Mouse (Mus musculus): ENCODE data around the gene Stard13. TPM values are rescaled to one million over a fixed set of nuclear protein-coding genes. Genes with fewer than 3 reads are reported as not detected.

Gene Stard13
- polyA plus RNA-seq, 1 experiment = 4.9 TPM

GRCm38 (mm10) chr5:151135078-151135826, 98.4 kb downstream of the Stard13 start:
- Histone ChIP-seq H3K27ac (ENCODE audit: insufficient read depth, low read depth, low read length) (peak overlapping the region; percentile 44; the same call in 1 of the 2 replicates), H3K27me3 (ENCODE audit: control insufficient read depth, insufficient read depth, low read length) (no peaks in the 10 kb centered on the region), H3K4me3 (ENCODE audit: low read depth, low read length) (no peak overlapping the region), H3K36me3 (ENCODE audit: control insufficient read depth, insufficient read depth, low read length) (no peaks in the 10 kb centered on the region), H3K4me1 (ENCODE audit: control insufficient read depth, insufficient read depth, insufficient read length, low read length) (peaks cover 2% of the 10 kb centered on the region; the same call in 1 of the 2 replicates)
- 28% methylated on average over 8 of the region's 8 CpGs for WGBS
- TF ChIP-seq POLR2A (IDR thresholded peaks at IDR 0.05; ENCODE audit: low read depth, low read length) = no peak

DNA sequence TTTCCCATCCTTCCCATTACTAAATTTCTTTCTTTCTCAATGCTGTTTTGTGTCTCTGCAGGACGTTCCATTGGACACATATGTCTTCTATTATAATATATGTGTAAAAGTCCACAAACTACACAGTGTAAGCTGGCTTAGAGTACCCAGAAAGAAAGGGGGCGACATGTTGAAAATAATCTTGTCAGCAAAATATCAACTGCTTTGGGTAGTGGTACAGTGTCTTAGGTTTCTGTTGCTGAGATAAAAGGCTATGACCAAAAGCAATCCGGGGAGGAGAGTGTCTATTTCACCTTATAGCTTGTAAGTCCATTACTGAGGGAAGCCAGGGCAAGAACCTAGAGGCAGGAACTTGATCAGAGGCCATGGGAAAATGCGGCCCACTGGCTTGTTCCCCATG, 99.4 kb downstream of the Stard13 start:
- H3K27ac ChIP-seq (ENCODE audit: insufficient read depth, low read depth, low read length) = no peak overlapping the region
- H3K4me1 ChIP-seq (ENCODE audit: control insufficient read depth, insufficient read depth, insufficient read length, low read length) = peaks cover 2% of the 10 kb centered on the region; the same call in 1 of the 2 replicates
- H3K27me3 ChIP-seq (ENCODE audit: control insufficient read depth, insufficient read depth, low read length) = no peaks in the 10 kb centered on the region
- TF ChIP-seq POLR2A (IDR thresholded peaks at IDR 0.05; ENCODE audit: low read depth, low read length) = no peak
- no peak for TF ChIP-seq CTCF (IDR thresholded peaks at IDR 0.05; ENCODE audit: extremely low read depth, insufficient read length, insufficient replicate concordance, low read depth, low read length)
- no peaks in the 10 kb centered on the region for H3K36me3 ChIP-seq (ENCODE audit: control insufficient read depth, insufficient read depth, low read length)
- 92% methylated on average over 4 of the region's 4 CpGs for WGBS
- no peak overlapping the region for H3K4me3 ChIP-seq (ENCODE audit: low read depth, low read length)

DNA sequence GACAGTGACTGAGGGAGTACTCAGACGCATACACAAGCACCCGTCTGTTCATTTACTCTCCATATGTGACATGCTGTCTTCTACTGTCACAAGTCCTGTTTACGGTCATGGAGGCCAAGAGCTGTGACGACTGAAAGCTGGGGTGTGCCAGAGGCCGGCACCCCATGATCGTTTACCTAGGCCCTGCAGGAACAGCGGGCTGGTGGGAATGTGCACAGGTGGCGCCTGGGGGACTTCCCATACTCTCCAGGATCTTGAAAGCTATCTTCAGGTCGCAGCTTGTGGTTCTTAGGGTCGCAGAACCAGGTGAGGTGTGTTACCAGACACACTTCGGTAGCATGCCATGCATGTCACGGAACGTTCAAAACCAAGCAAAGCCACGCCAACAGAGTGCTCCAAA, 99.9 kb downstream of the Stard13 start:
- 86% methylated on average over 14 of the region's 14 CpGs for WGBS
- no peak overlapping the region for H3K27ac ChIP-seq (ENCODE audit: insufficient read depth, low read depth, low read length)
- peaks cover 2% of the 10 kb centered on the region; the same call in 1 of the 2 replicates for H3K4me1 ChIP-seq (ENCODE audit: control insufficient read depth, insufficient read depth, insufficient read length, low read length)
- H3K4me3 ChIP-seq (ENCODE audit: low read depth, low read length) = no peak overlapping the region
- H3K27me3 ChIP-seq (ENCODE audit: control insufficient read depth, insufficient read depth, low read length) = no peaks in the 10 kb centered on the region
- TF ChIP-seq CTCF (IDR thresholded peaks at IDR 0.05; ENCODE audit: extremely low read depth, insufficient read length, insufficient replicate concordance, low read depth, low read length) (no peak), POLR2A (IDR thresholded peaks at IDR 0.05; ENCODE audit: low read depth, low read length) (no peak)
- no peaks in the 10 kb centered on the region for H3K36me3 ChIP-seq (ENCODE audit: control insufficient read depth, insufficient read depth, low read length)

- 64% methylated on average over 2 of the region's 2 CpGs for WGBS
- Histone ChIP-seq H3K4me1 (ENCODE audit: control insufficient read depth, insufficient read depth, insufficient read length, low read length) (no peaks in the 10 kb centered on the region), H3K27ac (ENCODE audit: insufficient read depth, low read depth, low read length) (peak overlapping the region; percentile 65), H3K27me3 (ENCODE audit: control insufficient read depth, insufficient read depth, low read length) (no peaks in the 10 kb centered on the region), H3K4me3 (ENCODE audit: low read depth, low read length) (no peak overlapping the region), H3K36me3 (ENCODE audit: control insufficient read depth, insufficient read depth, low read length) (no peaks in the 10 kb centered on the region)
- TF ChIP-seq POLR2A (IDR thresholded peaks at IDR 0.05; ENCODE audit: low read depth, low read length) (no peak), CTCF (IDR thresholded peaks at IDR 0.05; ENCODE audit: extremely low read depth, insufficient read length, insufficient replicate concordance, low read depth, low read length) (no peak)
Measured at GRCm38 (mm10) chr5:151129762-151130161, 103.9 kb downstream of the Stard13 start.

DNA sequence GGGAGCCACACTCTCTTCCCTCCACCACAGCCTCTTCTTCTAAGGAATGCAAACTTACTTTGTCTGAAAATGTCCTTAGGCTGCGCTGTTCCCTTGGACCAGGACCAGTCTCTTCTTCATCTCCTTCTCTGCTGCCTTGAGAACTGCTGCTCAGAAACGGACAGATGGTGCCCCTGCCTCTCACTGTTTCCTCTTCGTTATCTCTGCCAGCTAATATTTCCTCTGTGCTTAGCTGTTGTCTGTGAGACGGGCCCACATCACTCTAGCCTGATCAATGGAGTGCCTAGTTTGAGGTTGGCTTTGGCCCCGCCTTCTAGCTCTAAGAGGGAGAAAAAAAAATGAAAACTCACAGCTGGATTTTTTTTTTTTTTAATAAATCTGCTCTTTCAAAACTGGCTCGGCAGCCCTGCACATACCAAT, 106.3 kb downstream of the Stard13 start:
- no peaks in the 10 kb centered on the region for H3K27me3 ChIP-seq (ENCODE audit: control insufficient read depth, insufficient read depth, low read length)
- H3K27ac ChIP-seq (ENCODE audit: insufficient read depth, low read depth, low read length) = peak overlapping the region; percentile 63
- WGBS = 40% methylated on average over 6 of the region's 6 CpGs
- H3K4me3 ChIP-seq (ENCODE audit: low read depth, low read length) = peak overlapping the region; percentile 50
- TF ChIP-seq POLR2A (IDR thresholded peaks at IDR 0.05; ENCODE audit: low read depth, low read length) (no peak), CTCF (IDR thresholded peaks at IDR 0.05; ENCODE audit: extremely low read depth, insufficient read length, insufficient replicate concordance, low read depth, low read length) (no peak)
- no peaks in the 10 kb centered on the region for H3K4me1 ChIP-seq (ENCODE audit: control insufficient read depth, insufficient read depth, insufficient read length, low read length)
- no peaks in the 10 kb centered on the region for H3K36me3 ChIP-seq (ENCODE audit: control insufficient read depth, insufficient read depth, low read length)

- no peaks in the 10 kb centered on the region for H3K4me1 ChIP-seq (ENCODE audit: control insufficient read depth, insufficient read depth, insufficient read length, low read length)
- H3K4me3 ChIP-seq (ENCODE audit: low read depth, low read length) = peak overlapping the region; percentile 34; the same call in 1 of the 2 replicates
- 72% methylated on average over 10 of the region's 10 CpGs for WGBS
- H3K36me3 ChIP-seq (ENCODE audit: control insufficient read depth, insufficient read depth, low read length) = no peaks in the 10 kb centered on the region
- no peak for TF ChIP-seq POLR2A (IDR thresholded peaks at IDR 0.05; ENCODE audit: low read depth, low read length)
- no peak for TF ChIP-seq CTCF (IDR thresholded peaks at IDR 0.05; ENCODE audit: extremely low read depth, insufficient read length, insufficient replicate concordance, low read depth, low read length)
- H3K27ac ChIP-seq (ENCODE audit: insufficient read depth, low read depth, low read length) = peak overlapping the region; percentile 63; the same call in 1 of the 2 replicates
- no peaks in the 10 kb centered on the region for H3K27me3 ChIP-seq (ENCODE audit: control insufficient read depth, insufficient read depth, low read length)
Measured at GRCm38 (mm10) chr5:151126608-151127005, 107.0 kb downstream of the Stard13 start.

DNA sequence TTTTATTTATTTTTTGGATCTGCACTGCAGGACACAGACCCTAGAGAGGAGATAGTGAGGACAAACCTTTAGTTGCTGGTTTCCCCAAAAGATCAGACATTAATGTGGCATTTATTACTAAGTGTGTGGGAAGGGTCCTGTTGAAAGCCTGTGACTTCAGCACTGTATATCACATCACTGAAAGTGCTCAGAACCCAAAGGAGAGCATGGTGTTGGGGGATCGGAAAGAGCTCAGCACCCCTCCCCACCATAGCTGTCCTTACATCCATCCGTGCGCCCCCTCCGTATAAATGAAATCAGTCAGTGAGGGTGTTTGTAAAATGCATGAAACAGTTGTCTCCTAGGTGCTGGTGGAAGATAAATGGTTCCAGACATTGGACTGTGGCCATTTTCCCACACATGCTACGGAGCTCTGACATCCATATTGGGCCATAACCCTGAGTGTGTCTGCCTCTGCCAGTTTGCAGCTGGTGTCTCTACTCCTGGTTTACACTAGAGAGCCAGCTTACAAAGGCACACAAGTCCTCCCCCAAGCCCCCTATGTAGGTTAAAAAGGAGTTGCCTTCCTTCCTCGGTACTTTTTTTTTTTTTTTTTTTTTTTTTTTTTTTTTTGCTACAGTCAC, 107.5 kb downstream of the Stard13 start:
- TF ChIP-seq POLR2A (IDR thresholded peaks at IDR 0.05; ENCODE audit: low read depth, low read length) (no peak), CTCF (IDR thresholded peaks at IDR 0.05; ENCODE audit: extremely low read depth, insufficient read length, insufficient replicate concordance, low read depth, low read length) (no peak)
- H3K27ac ChIP-seq (ENCODE audit: insufficient read depth, low read depth, low read length) = peak overlapping the region; percentile 63; the same call in 1 of the 2 replicates

More for the DNA sequence above, 107.5 kb downstream of the Stard13 start:
- no peaks in the 10 kb centered on the region for H3K36me3 ChIP-seq (ENCODE audit: control insufficient read depth, insufficient read depth, low read length)
- 67% methylated on average over 6 of the region's 6 CpGs for WGBS
- peak overlapping the region; percentile 38; the same call in 1 of the 2 replicates for H3K4me3 ChIP-seq (ENCODE audit: low read depth, low read length)
- no peaks in the 10 kb centered on the region for H3K27me3 ChIP-seq (ENCODE audit: control insufficient read depth, insufficient read depth, low read length)
- no peaks in the 10 kb centered on the region for H3K4me1 ChIP-seq (ENCODE audit: control insufficient read depth, insufficient read depth, insufficient read length, low read length)
